Mouse (Mus musculus): Measurements from ENCODE around the gene Ccdc58. TPM values are rescaled to one million over a fixed set of nuclear protein-coding genes. Genes with fewer than 3 reads are reported as not detected.
"Not testable (repeated sequence)": the region's sequence is repeated elsewhere in the genome, so short reads cannot be mapped to it uniquely, and the experiment has no call there.

The Ccdc58 gene
- total RNA-seq (2021), result 54.1 and 66.4 TPM in 2 replicates
- long read RNA-seq, transcript Ccdc58-203 (5 exons, 1,073 nt), result major isoform, 13 of 16 reads
- long read RNA-seq, partial matches to known transcripts, result 0 of 16 reads
- long read RNA-seq, other reads (novel, unspliced or antisense), result 1 of 16 reads

- peak; percentile 96 for DNase-seq
Measured at GRCm38 (mm10) chr16:36071450-36072379, at the start of gene Ccdc58, which contains the start of gene Fam162a. Ccdc58 (plus strand) TSS chr16:36071685. Fam162a (minus strand) TSS chr16:36071594.

- not testable (repeated sequence) for DNase-seq
Measured at GRCm38 (mm10) chr16:36028120-36028519, 43.4 kb upstream of the Ccdc58 start.

- peak; percentile 87 for DNase-seq
Measured at GRCm38 (mm10) chr16:36040640-36041624, 30.6 kb upstream of the Ccdc58 start, which contains the start of gene Wdr5b. Wdr5b (plus strand) TSS chr16:36041190.

GRCm38 (mm10) chr16:36041625-36042020, 29.9 kb upstream of the Ccdc58 start:
- no peak for DNase-seq

- DNase-seq, result no peak
Measured at GRCm38 (mm10) chr16:36043073-36043472, 28.4 kb upstream of the Ccdc58 start.

- DNase-seq, result no peak
Measured at GRCm38 (mm10) chr16:36043964-36044363, 27.5 kb upstream of the Ccdc58 start.

- no peak for DNase-seq
Measured at GRCm38 (mm10) chr16:36047538-36047937, 23.9 kb upstream of the Ccdc58 start.

- no peak for DNase-seq
Measured at GRCm38 (mm10) chr16:36051491-36051890, 20.0 kb upstream of the Ccdc58 start.

- DNase-seq, result no peak
Measured at GRCm38 (mm10) chr16:36053524-36054275, 17.8 kb upstream of the Ccdc58 start.

GRCm38 (mm10) chr16:36054920-36055319, 16.6 kb upstream of the Ccdc58 start:
- no peak for DNase-seq

- DNase-seq, result peak; percentile 8
Measured at GRCm38 (mm10) chr16:36056416-36056815, 15.1 kb upstream of the Ccdc58 start.

- no peak for DNase-seq
Measured at GRCm38 (mm10) chr16:36057933-36058475, 13.5 kb upstream of the Ccdc58 start.

GRCm38 (mm10) chr16:36062534-36062933, 9.0 kb upstream of the Ccdc58 start:
- DNase-seq, result not testable (repeated sequence)

GRCm38 (mm10) chr16:36063315-36063714, 8.2 kb upstream of the Ccdc58 start:
- DNase-seq, result no peak

GRCm38 (mm10) chr16:36064904-36065303, 6.6 kb upstream of the Ccdc58 start:
- no peak for DNase-seq

- no peak for DNase-seq
Measured at GRCm38 (mm10) chr16:36067694-36068093, 3.8 kb upstream of the Ccdc58 start.

GRCm38 (mm10) chr16:36068356-36068755, 3.1 kb upstream of the Ccdc58 start:
- DNase-seq, result no peak

GRCm38 (mm10) chr16:36069819-36070575, 1.5 kb upstream of the Ccdc58 start:
- DNase-seq, result no peak

- DNase-seq, result no peak
Measured at GRCm38 (mm10) chr16:36071071-36071449, 425 bp upstream of the Ccdc58 start.

GRCm38 (mm10) chr16:36072410-36073011, 1.0 kb downstream of the Ccdc58 start:
- no peak for DNase-seq

Data from adrenal gland, postnatal 25 days (tissue).